Mouse (Mus musculus) brain, adult 10 weeks (tissue): ENCODE measurements around the gene Catip. TPM values are rescaled to one million over a fixed set of nuclear protein-coding genes. Genes with fewer than 3 reads are reported as not detected.

ENCODE experiments used
- polyA plus RNA-seq: library from polyadenylated mRNA; stranded (reverse); fragments of 350-450 nt; fragmentation: Illumina TruSeq; extraction: RNeasy Lipid Tissue Mini Kit (QIAGEN cat#74804); gene quantifications from one replicate; pipeline ENCODE4 v1.2.3, GENCODE M21; 2015; ENCODE audit warnings: low read depth, low replicate concordance

Gene Catip
- 3.0 TPM for polyA plus RNA-seq

DNA sequence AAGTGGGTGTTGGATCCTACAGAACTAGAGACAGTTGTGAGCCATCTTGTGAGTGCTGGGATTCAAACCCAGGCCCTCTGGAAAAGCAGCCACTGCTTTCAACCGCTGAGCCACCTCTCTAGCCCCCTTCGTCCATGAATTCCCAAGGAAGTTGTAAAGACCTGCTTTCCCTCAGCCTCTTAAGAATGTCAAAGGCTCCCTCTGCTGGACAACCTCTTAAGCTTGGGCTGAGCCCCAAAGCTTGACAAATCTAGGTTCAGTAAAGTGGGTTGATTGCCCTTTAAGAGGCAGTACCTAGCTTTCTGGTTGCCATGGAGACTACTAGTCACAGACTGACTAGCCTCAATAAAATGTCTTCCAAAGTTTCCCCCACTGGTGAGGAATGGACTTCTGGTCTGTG lies at the start of gene Catip:
Catip (plus strand) TSS at position 297 of the 400 bp plus-strand sequence.

DNA sequence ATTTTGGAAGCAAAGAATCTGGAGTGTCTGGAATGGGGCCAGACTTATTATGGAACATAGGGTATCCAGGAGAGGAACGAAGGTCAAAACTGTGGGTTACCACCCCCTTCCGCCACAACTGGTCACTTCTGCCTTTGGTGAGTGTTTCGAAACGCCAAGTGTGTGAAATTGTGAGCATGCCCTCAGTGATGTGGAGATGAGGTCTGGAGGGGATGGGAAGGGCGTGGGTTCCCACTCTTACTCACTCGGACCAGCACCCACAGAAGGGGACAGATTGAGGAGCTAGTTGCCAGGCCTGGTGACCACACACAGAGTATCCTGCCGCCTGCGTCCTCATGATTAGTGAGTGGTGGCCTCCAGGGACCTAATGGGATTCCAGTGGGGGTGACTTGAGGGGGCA lies 13.1 kb downstream of the Catip start, which contains the start of gene Slc11a1:
Slc11a1 (plus strand) TSS at position 216 of the 400 bp plus-strand sequence.

GRCm38 (mm10) chr1:74390924-74391748 lies 29.2 kb downstream of the Catip start, which contains the start of gene Ctdsp1:
TSS of gene Ctdsp1 (plus strand) at chr1:74391509.

DNA sequence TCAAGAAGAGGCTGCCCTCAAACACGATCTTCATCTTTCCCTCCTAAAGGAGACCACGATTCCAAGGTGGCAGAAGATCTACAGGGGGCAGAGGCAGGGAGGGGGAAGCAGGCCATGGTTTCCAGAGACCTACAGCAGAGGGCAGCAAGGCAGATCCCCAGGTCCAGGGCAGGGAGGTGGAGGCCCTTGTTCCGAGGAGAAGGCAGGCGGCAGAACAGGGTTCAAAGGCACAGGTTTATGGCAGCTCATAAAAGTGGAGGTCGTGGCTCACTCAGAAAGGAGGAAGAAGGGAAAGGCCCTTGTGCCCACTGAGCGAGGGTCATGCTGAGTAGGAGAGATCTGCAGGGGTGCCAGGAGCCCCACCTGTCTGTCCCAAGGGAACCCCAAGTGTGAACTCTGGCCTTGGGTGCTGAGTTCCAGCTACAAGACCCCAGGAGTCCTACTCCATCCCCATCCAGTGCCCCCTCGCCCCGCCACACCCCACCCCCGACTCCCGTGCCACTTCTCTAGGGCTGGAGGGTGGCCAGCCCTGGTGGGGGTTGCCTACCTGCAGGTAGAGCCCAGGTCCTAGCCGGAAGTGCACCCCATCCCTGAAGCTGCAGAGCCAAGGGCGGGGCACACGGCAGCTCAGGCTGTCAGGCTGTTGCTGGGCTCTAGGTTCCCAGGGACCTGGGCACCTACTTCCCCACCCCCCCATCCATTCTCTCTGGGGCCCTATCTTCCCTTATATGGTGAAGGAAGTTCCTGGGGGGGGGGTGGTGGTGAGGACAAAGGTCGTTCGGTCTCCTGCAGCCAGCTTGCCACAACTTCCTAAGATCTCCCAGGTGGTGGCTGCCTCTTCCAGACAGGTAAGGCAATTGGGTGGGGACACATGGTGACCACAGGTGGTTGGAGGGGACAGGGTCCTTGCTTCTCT lies 46.9 kb downstream of the Catip start, which contains the start of gene Vil1:
Vil1 (plus strand) TSS at position 788 of the 916 bp plus-strand sequence.

Other genes with a start within 250 kb of the Catip start
- 17.1 TPM for gene Tns1, start 237.7 kb upstream of the Catip start, polyA plus RNA-seq
- not detected for gene Rufy4, start 236.6 kb upstream of the Catip start, polyA plus RNA-seq
- gene Cxcr2, start 208.1 kb upstream of the Catip start, polyA plus RNA-seq, result not detected
- gene Cxcr1, start 167.5 kb upstream of the Catip start, polyA plus RNA-seq, result not detected
- gene Arpc2, start 126.0 kb upstream of the Catip start, polyA plus RNA-seq, result 293 TPM
- not detected for gene Gpbar1, start 83.6 kb upstream of the Catip start, polyA plus RNA-seq
- 163 TPM for gene Aamp, start 77.4 kb upstream of the Catip start, polyA plus RNA-seq
- gene Pnkd, start 77.2 kb upstream of the Catip start, polyA plus RNA-seq, result 190 TPM
- 43.4 TPM for gene Tmbim1, start 56.5 kb upstream of the Catip start, polyA plus RNA-seq
- gene Slc11a1, start 13.1 kb downstream of the Catip start, polyA plus RNA-seq, result 5.6 TPM
- gene Ctdsp1, start 29.4 kb downstream of the Catip start, polyA plus RNA-seq, result 21.4 TPM
- 0.31 TPM for gene Vil1, start 47.3 kb downstream of the Catip start, polyA plus RNA-seq
- 23.2 TPM for gene Cnot9, start 143.9 kb downstream of the Catip start, polyA plus RNA-seq
- gene Plcd4, start 180.8 kb downstream of the Catip start, polyA plus RNA-seq, result 18.9 TPM
- 11.9 TPM for gene Usp37, start 182.2 kb downstream of the Catip start, polyA plus RNA-seq
- gene Zfp142, start 226.1 kb downstream of the Catip start, polyA plus RNA-seq, result 13.0 TPM
- gene Bcs1l, start 226.2 kb downstream of the Catip start, polyA plus RNA-seq, result 27.9 TPM
- 63.7 TPM for gene Rnf25, start 239.3 kb downstream of the Catip start, polyA plus RNA-seq
- gene Stk36, start 239.3 kb downstream of the Catip start, polyA plus RNA-seq, result 2.6 TPM